Mouse (Mus musculus) megakaryocyte, embryonic 14.5 days (primary cell): ENCODE measurements around the gene Lrit3. TPM values are rescaled to one million over a fixed set of nuclear protein-coding genes. Genes with fewer than 3 reads are reported as not detected.
A peak's percentile ranks its signal among the peaks of the same experiment; 100 is the strongest.
"Not testable (repeated sequence)": the region's sequence is repeated elsewhere in the genome, so short reads cannot be mapped to it uniquely, and the experiment has no call there.

Source experiments
- H3K27me3 ChIP-seq: replicated peaks from 2 replicates; pipeline ENCODE3; 2012; ENCODE audit warnings: inconsistent platforms
- H3K36me3 ChIP-seq: replicated peaks from 2 replicates; pipeline ENCODE3; 2012; ENCODE audit warnings: low read length, inconsistent platforms, mixed read lengths
- H3K4me1 ChIP-seq: 2 replicates; pipeline ENCODE4 v1.6.1; 2012; ENCODE audit warnings: inconsistent platforms
- H3K4me3 ChIP-seq: replicated peaks from 2 replicates; pipeline ENCODE3; 2012; ENCODE audit warnings: moderate library complexity, mild to moderate bottlenecking, inconsistent platforms
- H3K9me3 ChIP-seq: 2 replicates; pipeline ENCODE4 v1.6.1; 2012; ENCODE audit warnings: inconsistent platforms
- FLI1 ChIP-seq: IDR thresholded peaks from 2 replicates; pipeline ENCODE4 v1.6.1; 2012; ENCODE audit warnings: low read length, inconsistent platforms, mixed read lengths
- GATA1 ChIP-seq: IDR thresholded peaks from 3 replicates; pipeline ENCODE4 v1.6.1; 2012; ENCODE audit warnings: mixed read lengths, low read length, inconsistent platforms, borderline replicate concordance
- polyA plus RNA-seq: library from polyadenylated mRNA; stranded (reverse); fragments of >175 nt; gene quantifications from 2 replicates; pipeline ENCODE4 v1.2.3, GENCODE M21; 2012; ENCODE audit warnings: low replicate concordance; ENCODE audit not compliant: insufficient read depth

The Lrit3 gene
- polyA plus RNA-seq, 1 experiment, result not detected

DNA sequence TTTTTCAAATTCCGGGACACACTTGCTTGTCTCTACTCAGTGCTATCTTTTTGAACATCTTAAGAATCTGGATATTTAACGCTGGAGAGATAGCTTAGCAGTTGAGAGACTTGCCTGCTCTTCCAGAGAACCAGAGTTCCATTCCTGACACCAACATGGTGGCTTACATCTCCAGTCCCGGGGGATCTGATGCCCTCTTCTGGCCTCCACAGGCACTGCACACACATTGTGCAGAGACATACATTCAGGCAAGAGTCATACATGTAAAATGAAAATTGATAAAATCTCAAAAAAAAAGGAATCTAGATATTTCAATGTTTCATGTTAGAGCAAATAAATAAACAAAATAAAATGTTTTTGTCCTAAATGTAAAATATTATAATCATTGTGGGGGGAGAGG lies 21.1 kb downstream of the Lrit3 start:
- H3K4me1 ChIP-seq, result no peaks in the 10 kb centered on the region
- TF ChIP-seq GATA1 (no peak), FLI1 (no peak)
- no peaks in the 10 kb centered on the region for H3K36me3 ChIP-seq
- no peaks in the 10 kb centered on the region for H3K27me3 ChIP-seq
- no peak overlapping the region for H3K4me3 ChIP-seq
- peaks cover 19% of the 10 kb centered on the region for H3K9me3 ChIP-seq

DNA sequence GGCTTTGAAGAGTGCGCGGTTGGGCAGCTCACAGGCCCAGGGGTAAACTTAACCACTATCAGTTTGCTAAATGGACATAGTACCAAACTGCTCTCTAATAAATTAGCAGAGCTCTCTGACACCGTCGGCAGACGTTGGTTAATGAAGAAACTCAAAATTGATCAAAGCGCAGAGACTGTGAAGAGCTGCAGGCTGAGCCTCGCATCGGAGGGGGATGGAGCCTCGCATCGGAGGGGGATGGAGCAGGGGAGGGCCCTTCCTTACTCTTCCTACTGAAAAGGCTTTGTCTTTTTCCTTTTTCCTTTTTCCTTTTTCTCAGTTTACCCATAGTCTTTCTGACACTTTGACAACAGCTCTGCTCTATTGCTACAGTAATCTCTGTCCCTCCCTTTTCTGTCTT lies 22.4 kb downstream of the Lrit3 start:
- H3K4me1 ChIP-seq, result no peaks in the 10 kb centered on the region
- no peaks in the 10 kb centered on the region for H3K27me3 ChIP-seq
- TF ChIP-seq FLI1 (no peak), GATA1 (no peak)
- H3K9me3 ChIP-seq, result peaks cover 19% of the 10 kb centered on the region
- H3K36me3 ChIP-seq, result no peaks in the 10 kb centered on the region
- H3K4me3 ChIP-seq, result no peak overlapping the region

DNA sequence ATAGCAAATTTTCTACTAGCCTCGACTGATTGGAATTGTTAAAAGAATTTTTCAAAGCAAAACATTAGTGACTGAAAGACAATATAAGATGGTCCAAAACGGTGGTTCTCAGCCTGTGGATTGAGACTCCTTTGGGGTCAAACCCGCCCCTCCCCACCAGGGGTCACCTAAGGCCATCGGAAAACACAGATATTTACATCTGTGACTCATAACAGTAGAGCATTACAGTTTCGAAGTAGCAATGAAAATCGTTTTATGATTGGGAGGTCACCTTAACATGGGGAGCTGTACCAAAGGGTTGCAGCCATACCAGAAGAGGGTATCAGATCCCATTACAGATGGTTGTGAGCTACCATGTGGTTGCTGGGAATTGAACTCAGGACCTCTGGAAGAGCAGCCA lies 32.6 kb downstream of the Lrit3 start:
- Histone ChIP-seq H3K27me3 (no peaks in the 10 kb centered on the region), H3K36me3 (no peaks in the 10 kb centered on the region), H3K9me3 (peaks cover 5% of the 10 kb centered on the region; the same call in 1 of the 2 replicates), H3K4me1 (no peaks in the 10 kb centered on the region), H3K4me3 (no peak overlapping the region)
- TF ChIP-seq FLI1 (no peak), GATA1 (no peak)

DNA sequence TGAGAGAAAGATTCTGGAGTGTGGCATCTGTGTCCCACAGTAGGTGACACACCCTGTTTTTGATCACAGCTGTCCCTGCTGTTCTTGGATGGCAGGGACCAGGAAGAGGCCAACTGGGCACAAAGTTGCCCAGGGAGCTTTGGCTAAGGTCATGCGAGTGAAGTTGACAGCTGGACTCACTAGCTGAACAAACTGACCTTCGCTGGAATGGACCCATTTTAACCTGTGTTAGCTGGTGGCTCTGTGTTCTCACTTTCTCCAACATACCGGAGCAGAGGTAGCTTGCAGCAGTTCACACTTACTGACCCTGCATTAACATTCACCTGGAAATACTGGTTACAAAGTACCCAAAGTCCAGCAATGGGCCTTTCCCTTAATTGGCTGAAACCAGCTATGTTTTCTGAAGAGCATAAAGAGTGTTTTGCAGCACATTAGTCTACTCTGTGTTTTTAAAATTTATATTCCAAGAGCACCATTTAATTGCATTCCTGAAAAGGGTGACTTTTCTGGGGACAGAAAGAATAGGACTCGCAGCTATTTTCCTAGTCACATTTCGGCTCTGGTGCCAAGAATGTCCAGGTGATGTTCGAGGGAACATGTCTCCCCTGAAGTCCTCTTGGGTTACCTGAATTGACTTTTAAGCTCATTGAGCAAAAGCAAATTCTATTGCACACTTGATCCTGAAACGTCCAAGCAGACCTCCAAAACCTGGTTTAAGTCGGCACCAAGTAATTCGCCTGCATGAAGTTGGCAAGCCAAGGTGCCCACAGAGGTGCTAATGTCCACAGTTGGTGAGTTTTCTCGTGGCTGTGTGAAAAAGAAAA lies 36.6 kb downstream of the Lrit3 start:
- TF ChIP-seq FLI1, result no peak
- TF ChIP-seq GATA1, result no peak
- H3K4me1 ChIP-seq, result no peaks in the 10 kb centered on the region
- no peaks in the 10 kb centered on the region for H3K36me3 ChIP-seq
- H3K4me3 ChIP-seq, result no peak overlapping the region
- H3K27me3 ChIP-seq, result no peaks in the 10 kb centered on the region
- H3K9me3 ChIP-seq, result peaks cover 8% of the 10 kb centered on the region

DNA sequence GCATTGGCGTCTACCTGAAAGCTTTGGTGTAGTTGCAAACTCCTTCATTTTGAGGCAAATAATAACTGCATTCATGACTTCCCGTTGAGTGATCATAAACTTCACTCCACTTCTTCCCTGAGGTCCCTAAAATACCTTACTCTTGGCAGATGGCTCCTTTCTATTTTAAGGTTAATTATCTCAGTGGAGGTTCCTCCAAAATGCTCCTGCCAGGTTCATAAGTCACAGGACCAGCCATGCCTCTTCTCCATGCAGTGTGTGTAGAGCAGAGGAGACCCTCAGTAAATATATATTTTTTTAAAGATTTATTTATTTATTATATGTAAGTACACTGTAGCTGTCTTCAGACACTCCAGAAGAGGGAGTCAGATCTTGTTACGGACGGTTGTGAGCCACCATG lies 37.7 kb downstream of the Lrit3 start:
- H3K4me1 ChIP-seq, result no peaks in the 10 kb centered on the region
- peaks cover 8% of the 10 kb centered on the region for H3K9me3 ChIP-seq
- TF ChIP-seq GATA1 (no peak), FLI1 (no peak)
- no peaks in the 10 kb centered on the region for H3K36me3 ChIP-seq
- no peaks in the 10 kb centered on the region for H3K27me3 ChIP-seq
- H3K4me3 ChIP-seq, result no peak overlapping the region

DNA sequence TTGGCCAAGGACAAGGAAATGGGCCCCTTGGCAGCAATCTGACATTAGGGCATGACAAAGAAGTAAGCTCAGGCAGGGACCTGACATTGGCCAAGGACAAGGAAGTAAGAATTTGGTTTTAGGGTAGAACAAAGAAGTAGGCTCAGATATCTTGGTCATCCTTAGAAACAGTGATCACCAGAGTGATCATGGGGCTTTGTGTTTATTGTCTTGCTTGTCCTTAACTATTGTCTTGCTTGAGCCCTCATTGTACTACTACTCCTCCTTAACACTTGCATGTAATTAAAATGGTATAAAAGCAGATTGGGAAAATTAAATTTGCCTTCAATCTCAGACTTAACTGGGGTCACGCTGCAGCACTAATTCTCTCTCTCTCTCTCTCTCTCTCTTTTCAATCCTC lies 46.2 kb downstream of the Lrit3 start:
- H3K36me3 ChIP-seq, H3K9me3 ChIP-seq, H3K4me3 ChIP-seq: not testable (repeated sequence)
- Histone ChIP-seq H3K4me1 (peaks cover 12% of the 10 kb centered on the region), H3K27me3 (peaks cover 10% of the 10 kb centered on the region)

DNA sequence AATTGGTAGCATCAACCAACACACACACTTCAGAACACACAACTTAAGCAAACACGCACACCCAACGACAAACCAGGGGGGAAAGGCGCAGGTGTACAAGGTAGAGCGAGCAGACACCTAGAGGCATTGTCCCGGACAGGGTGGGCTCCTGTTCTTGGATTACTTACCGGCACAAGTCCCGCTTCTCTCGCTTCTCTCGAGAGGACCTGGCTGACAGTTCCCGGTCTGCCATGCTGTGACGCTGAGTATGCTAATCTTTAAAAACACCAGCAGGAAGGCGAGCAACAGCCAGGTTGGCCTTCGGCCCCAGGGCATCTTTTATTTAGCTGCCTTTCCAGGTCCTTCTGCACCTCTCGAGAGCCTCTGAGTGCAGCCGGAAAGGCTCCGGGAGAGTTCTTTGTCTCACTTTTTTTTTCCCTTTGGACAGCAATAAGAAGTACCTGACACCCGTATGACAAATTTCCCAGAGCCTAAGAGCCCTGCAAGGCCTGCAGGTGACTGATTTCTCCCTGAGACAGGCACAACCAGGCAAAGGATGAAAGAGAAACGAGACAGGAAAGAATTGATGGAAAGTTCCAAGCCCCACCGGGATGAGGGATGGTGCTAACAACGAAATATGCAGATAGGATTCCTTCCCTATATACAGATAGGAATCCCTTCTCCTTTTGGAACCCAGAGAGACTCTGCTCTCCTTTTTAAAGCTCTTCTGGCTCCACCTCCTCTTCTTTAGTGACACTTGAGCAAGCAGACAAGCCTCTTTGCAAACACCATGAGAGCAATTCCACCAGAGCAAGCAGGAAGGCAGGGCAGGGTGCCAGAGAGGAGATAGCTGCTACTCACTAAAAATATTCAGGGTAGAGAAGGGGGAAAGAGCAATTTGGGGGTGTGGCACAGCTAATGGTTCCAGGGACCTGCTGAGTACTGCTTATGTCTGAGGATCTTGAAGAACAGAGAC lies 48.9 kb downstream of the Lrit3 start, which contains the start of gene Egf:
Egf (minus strand) TSS at position 667 of the 955 bp plus-strand sequence.
- Histone ChIP-seq H3K4me3 (peak within 1 kb of the TSS; percentile 75), H3K27me3 (peaks cover 10% of the 10 kb centered on the region), H3K9me3 (0 out of 2 replicates have a peak, but pooled peaks cover 2% of the 10 kb centered on the region), H3K4me1 (peaks cover 12% of the 10 kb centered on the region), H3K36me3 (no peaks in the 10 kb centered on the region)
- TF ChIP-seq GATA1 (no peak), FLI1 (no peak)

DNA sequence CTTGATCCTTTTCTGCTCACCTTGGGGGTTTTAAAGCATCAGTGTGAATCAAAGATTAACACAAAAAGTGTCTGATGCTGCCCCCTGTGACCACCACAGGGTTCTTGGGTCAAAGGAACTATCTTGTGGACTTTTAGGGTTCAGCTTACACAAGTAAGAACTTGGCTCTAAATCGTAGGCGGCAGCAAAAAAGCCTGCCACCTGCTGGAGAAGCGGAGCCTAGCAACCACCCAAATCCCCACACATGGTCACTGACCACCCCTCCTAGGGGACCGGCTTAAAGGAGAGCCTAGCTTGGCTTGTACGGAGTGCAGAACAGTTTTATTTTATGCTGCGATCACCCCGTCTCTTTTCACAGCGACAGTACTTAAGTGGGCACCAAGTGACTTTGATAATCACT lies 59.0 kb downstream of the Lrit3 start:
- no peaks in the 10 kb centered on the region for H3K4me1 ChIP-seq
- H3K36me3 ChIP-seq, result no peaks in the 10 kb centered on the region
- no peaks in the 10 kb centered on the region for H3K27me3 ChIP-seq
- TF ChIP-seq GATA1 (no peak), FLI1 (no peak)
- H3K9me3 ChIP-seq, result peaks cover 3% of the 10 kb centered on the region; the same call in 1 of the 2 replicates
- H3K4me3 ChIP-seq, result no peak overlapping the region

DNA sequence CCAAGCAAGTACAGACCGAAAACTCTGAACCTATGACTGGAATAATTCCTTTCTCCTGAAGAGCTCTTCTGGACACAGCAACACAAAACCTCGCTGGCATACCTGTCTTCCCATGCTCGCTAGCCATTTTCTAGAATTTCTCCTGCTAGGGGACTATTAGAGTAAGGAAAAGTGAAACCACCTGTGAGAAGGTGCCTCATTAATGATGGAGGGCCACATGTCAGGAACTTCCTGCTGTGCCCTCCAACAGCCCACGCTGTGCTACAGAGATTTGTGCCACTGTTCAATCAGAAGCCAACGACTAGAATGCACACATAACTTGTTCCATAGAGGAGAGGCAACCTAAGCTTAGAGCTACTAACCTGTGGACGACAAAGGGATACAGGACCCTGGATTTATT lies 61.0 kb downstream of the Lrit3 start:
- Histone ChIP-seq H3K4me1 (no peaks in the 10 kb centered on the region), H3K36me3 (no peaks in the 10 kb centered on the region), H3K4me3 (no peak overlapping the region), H3K27me3 (peaks cover 2% of the 10 kb centered on the region), H3K9me3 (peaks cover 3% of the 10 kb centered on the region; the same call in 1 of the 2 replicates)
- no peak for TF ChIP-seq FLI1
- TF ChIP-seq GATA1, result no peak
